Mouse (Mus musculus) mesoderm, embryonic 11.5 days (tissue): Measurements from ENCODE around the gene Pou4f2.

Experiments used
- DNase-seq: peaks from one replicate; pipeline ENCODE4 v3.0.0-alpha.2; 2012; ENCODE audit warnings: low read depth, low spot score

Pou4f2 gene

GRCm38 (mm10) chr8:78436071-78436651, at the start of gene Pou4f2:
Pou4f2 (minus strand) TSS chr8:78436645.
- peak; percentile 61 for DNase-seq

GRCm38 (mm10) chr8:78477051-78477829, 40.8 kb upstream of the Pou4f2 start:
- peak; percentile 55 for DNase-seq

GRCm38 (mm10) chr8:78467889-78468288, 31.4 kb upstream of the Pou4f2 start:
- peak; percentile 24 for DNase-seq

GRCm38 (mm10) chr8:78463941-78464340, 27.5 kb upstream of the Pou4f2 start:
- DNase-seq, result no peak

GRCm38 (mm10) chr8:78456441-78456840, 20.0 kb upstream of the Pou4f2 start:
- no peak for DNase-seq

- DNase-seq, result no peak
These were observed 6.3 kb upstream of the Pou4f2 start for GRCm38 (mm10) chr8:78442781-78443180.

GRCm38 (mm10) chr8:78438121-78438520, 1.7 kb upstream of the Pou4f2 start:
- peak; percentile 78 for DNase-seq

- DNase-seq, result no peak
These were observed 948 bp upstream of the Pou4f2 start for GRCm38 (mm10) chr8:78437140-78438045.

GRCm38 (mm10) chr8:78436661-78437060, 216 bp upstream of the Pou4f2 start:
- no peak for DNase-seq

- no peak for DNase-seq
These were observed 853 bp downstream of the Pou4f2 start for GRCm38 (mm10) chr8:78435624-78435960.

- no peak for DNase-seq
These were observed 1.4 kb downstream of the Pou4f2 start for GRCm38 (mm10) chr8:78434823-78435623.

- no peak for DNase-seq
These were observed 2.1 kb downstream of the Pou4f2 start for GRCm38 (mm10) chr8:78434340-78434739.

GRCm38 (mm10) chr8:78433318-78433717, 3.1 kb downstream of the Pou4f2 start:
- DNase-seq, result no peak

GRCm38 (mm10) chr8:78432451-78432850, 4.0 kb downstream of the Pou4f2 start:
- no peak for DNase-seq

- DNase-seq, result peak; percentile 86
These were observed 5.1 kb downstream of the Pou4f2 start for GRCm38 (mm10) chr8:78431356-78431755.

- DNase-seq, result no peak
These were observed 8.3 kb downstream of the Pou4f2 start for GRCm38 (mm10) chr8:78428148-78428547.

GRCm38 (mm10) chr8:78427769-78428130, 8.7 kb downstream of the Pou4f2 start:
- DNase-seq, result no peak

GRCm38 (mm10) chr8:78426875-78427768, 9.3 kb downstream of the Pou4f2 start:
- DNase-seq, result no peak

GRCm38 (mm10) chr8:78426455-78426854, 10.0 kb downstream of the Pou4f2 start:
- no peak for DNase-seq

- no peak for DNase-seq
These were observed 12.5 kb downstream of the Pou4f2 start for GRCm38 (mm10) chr8:78423937-78424336.
